Mouse (Mus musculus) CH12.LX (cell line): ENCODE measurements around the gene Cd3e. TPM values are rescaled to one million over a fixed set of nuclear protein-coding genes. Genes with fewer than 3 reads are reported as not detected.
A peak's percentile ranks its signal among the peaks of the same experiment; 100 is the strongest.

Experiments used
- DNase-seq: peaks from one replicate; pipeline ENCODE4 v3.0.0-alpha.2; 2013; ENCODE audit errors: extremely low read depth
- H3K27ac ChIP-seq: 2 replicates; pipeline ENCODE4 v1.5.1; 2012; ENCODE audit warnings: low read depth, mild to moderate bottlenecking, control low read depth, moderate library complexity; ENCODE audit not compliant: insufficient read depth
- H3K27me3 ChIP-seq: replicated peaks from 2 replicates; pipeline ENCODE3; 2012; ENCODE audit warnings: inconsistent platforms
- H3K36me3 ChIP-seq, 2 experiments: replicated peaks in 1 of 2; 2 replicates each; pipeline versions ENCODE3 to v1.6.1; 2012; ENCODE audit warnings: inconsistent platforms in 1 of 2, low read length in 1 of 2, mild to moderate bottlenecking in 1 of 2, mixed read lengths in 1 of 2, moderate library complexity in 1 of 2; ENCODE audit not compliant: control insufficient read depth in 1 of 2, insufficient read depth in 1 of 2
- H3K4me1 ChIP-seq, 2 experiments: 2 replicates each; pipeline ENCODE4 v1.6.1; 2012; ENCODE audit warnings: inconsistent platforms in 1 of 2, moderate library complexity in 1 of 2; ENCODE audit not compliant: insufficient read depth in 2 of 2, control insufficient read depth in 1 of 2
- H3K4me2 ChIP-seq: 2 replicates; pipeline ENCODE4 v1.6.1; 2012; ENCODE audit warnings: low read depth, mild to moderate bottlenecking, control low read depth; ENCODE audit not compliant: poor library complexity, insufficient read depth, severe bottlenecking
- H3K4me3 ChIP-seq, 3 experiments: fragments of 150-350 bp in 1 of 3; sonication (generic) in 1 of 3; replicated peaks in 1 of 3; 2 replicates each; pipeline versions ENCODE3 to v1.5.1; 2011 to 2012; ENCODE audit warnings: low read depth in 2 of 3, low read length in 2 of 3, mild to moderate bottlenecking in 2 of 3, moderate library complexity in 2 of 3, control low read depth in 1 of 3, improper control_type of control experiment in 1 of 3, inconsistent platforms in 1 of 3, mixed read lengths in 1 of 3; ENCODE audit not compliant: poor library complexity in 1 of 3
- H3K79me2 ChIP-seq: replicated peaks from 2 replicates; pipeline ENCODE4 v1.6.1; 2012; ENCODE audit warnings: mild to moderate bottlenecking, moderate library complexity; ENCODE audit not compliant: control insufficient read depth, poor library complexity, insufficient read depth, severe bottlenecking; ENCODE audit errors: extremely low read depth
- H3K9ac ChIP-seq: 2 replicates; pipeline ENCODE4 v1.6.1; 2012; ENCODE audit warnings: low read depth, mild to moderate bottlenecking, control low read depth, moderate library complexity; ENCODE audit not compliant: insufficient read depth
- H3K9me3 ChIP-seq: replicated peaks from 2 replicates; pipeline ENCODE3; 2012; ENCODE audit warnings: low read length, inconsistent platforms, mixed read lengths
- BHLHE40 ChIP-seq: IDR thresholded peaks from 2 replicates; pipeline ENCODE4 v1.6.1; 2011; ENCODE audit warnings: mild to moderate bottlenecking, low read depth, low read length, improper control_type of control experiment
- CHD1 ChIP-seq: IDR thresholded peaks from 2 replicates; pipeline ENCODE4 v1.6.1; 2012; ENCODE audit warnings: low read depth, low read length, improper control_type of control experiment, inconsistent platforms
- CHD2 ChIP-seq: IDR thresholded peaks from 2 replicates; pipeline ENCODE4 v1.6.1; 2011; ENCODE audit warnings: low read length, improper control_type of control experiment
- ELF1 ChIP-seq: IDR thresholded peaks from 2 replicates; pipeline ENCODE4 v1.6.1; 2014; ENCODE audit warnings: low read depth, mild to moderate bottlenecking, inconsistent platforms, low read length, improper control_type of control experiment
- EP300 ChIP-seq: IDR thresholded peaks from 2 replicates; pipeline ENCODE4 v1.6.1; 2011; ENCODE audit warnings: low read length, improper control_type of control experiment
- ETS1 ChIP-seq: conservative IDR thresholded peaks from 2 replicates; pipeline ENCODE4 v1.6.1; 2012; ENCODE audit warnings: low read depth, mild to moderate bottlenecking, inconsistent platforms, low read length, improper control_type of control experiment, moderate library complexity
- HCFC1 ChIP-seq: IDR thresholded peaks from 2 replicates; pipeline ENCODE4 v1.6.1; 2012; ENCODE audit warnings: low read depth, mild to moderate bottlenecking, inconsistent platforms, low read length, improper control_type of control experiment
- IRF4 ChIP-seq: IDR thresholded peaks from 2 replicates; pipeline ENCODE4 v1.6.1; 2014; ENCODE audit warnings: low read depth, mild to moderate bottlenecking, inconsistent platforms, low read length, improper control_type of control experiment
- JUN ChIP-seq: IDR thresholded peaks from 2 replicates; pipeline ENCODE4 v1.6.1; 2011; ENCODE audit warnings: low read depth, mild to moderate bottlenecking, low read length, improper control_type of control experiment, moderate library complexity; ENCODE audit not compliant: insufficient read depth
- JUND ChIP-seq: conservative IDR thresholded peaks from 2 replicates; pipeline ENCODE4 v1.6.1; 2011; ENCODE audit warnings: low read depth, low read length, improper control_type of control experiment
- MAFK ChIP-seq: IDR thresholded peaks from 2 replicates; pipeline ENCODE4 v1.6.1; 2011; ENCODE audit warnings: low read length, improper control_type of control experiment; ENCODE audit not compliant: insufficient replicate concordance
- MAX ChIP-seq: IDR thresholded peaks from 2 replicates; pipeline ENCODE4 v1.6.1; 2011; ENCODE audit warnings: low read length, improper control_type of control experiment
- MAZ ChIP-seq: IDR thresholded peaks from 2 replicates; pipeline ENCODE4 v1.6.1; 2012; ENCODE audit warnings: low read depth, mild to moderate bottlenecking, inconsistent platforms, low read length, improper control_type of control experiment, moderate library complexity
- MEF2A ChIP-seq: IDR thresholded peaks from 2 replicates; pipeline ENCODE4 v1.6.1; 2014; ENCODE audit warnings: low read depth, mild to moderate bottlenecking, inconsistent platforms, low read length, improper control_type of control experiment, borderline replicate concordance
- MXI1 ChIP-seq: IDR thresholded peaks from 2 replicates; pipeline ENCODE4 v1.6.1; 2011; ENCODE audit warnings: mild to moderate bottlenecking, low read depth, low read length, improper control_type of control experiment
- MYC ChIP-seq: IDR thresholded peaks from 2 replicates; pipeline ENCODE4 v1.6.1; 2011; ENCODE audit warnings: low read depth, mild to moderate bottlenecking, improper control_type of control experiment, low read length
- NRF1 ChIP-seq: IDR thresholded peaks from 2 replicates; pipeline ENCODE4 v1.6.1; 2014; ENCODE audit warnings: low read depth, mild to moderate bottlenecking, inconsistent platforms, low read length, improper control_type of control experiment, moderate library complexity
- POLR2A ChIP-seq: IDR thresholded peaks from 2 replicates; pipeline ENCODE4 v1.6.1; 2011; ENCODE audit warnings: low read depth, mild to moderate bottlenecking, improper control_type of control experiment, low read length
- RAD21 ChIP-seq: IDR thresholded peaks from 2 replicates; pipeline ENCODE4 v1.6.1; 2011; ENCODE audit warnings: low read depth, mild to moderate bottlenecking, low read length, improper control_type of control experiment, moderate library complexity
- SIN3A ChIP-seq: IDR thresholded peaks from 2 replicates; pipeline ENCODE4 v1.6.1; 2012; ENCODE audit warnings: low read length, improper control_type of control experiment, inconsistent platforms
- TBP ChIP-seq: conservative IDR thresholded peaks from 2 replicates; pipeline ENCODE4 v1.6.1; 2011; ENCODE audit warnings: low read depth, low read length, improper control_type of control experiment
- TCF12 ChIP-seq: IDR thresholded peaks from 2 replicates; pipeline ENCODE4 v1.6.1; 2014; ENCODE audit warnings: low read depth, mild to moderate bottlenecking, inconsistent platforms, low read length, improper control_type of control experiment
- UBTF ChIP-seq: IDR thresholded peaks from 2 replicates; pipeline ENCODE4 v1.6.1; 2012; ENCODE audit warnings: low read depth, mild to moderate bottlenecking, inconsistent platforms, low read length, improper control_type of control experiment, moderate library complexity
- USF1 ChIP-seq: IDR thresholded peaks from 2 replicates; pipeline ENCODE4 v1.6.1; 2014; ENCODE audit warnings: low read depth, mild to moderate bottlenecking, inconsistent platforms, low read length, improper control_type of control experiment
- USF2 ChIP-seq: conservative IDR thresholded peaks from 2 replicates; pipeline ENCODE4 v1.6.1; 2011; ENCODE audit warnings: low read depth, low read length, improper control_type of control experiment
- ZC3H11A ChIP-seq: IDR thresholded peaks from 2 replicates; pipeline ENCODE4 v1.6.1; 2012; ENCODE audit warnings: low read depth, mild to moderate bottlenecking, inconsistent platforms, low read length, improper control_type of control experiment
- dilution Hi-C: fragments of 300-500 bp; cut with MboI; formaldehyde crosslinking; loops from 2 replicates; pipeline ENCODE4 v1.14.3; 2020; ENCODE audit warnings: low sequenced_read_pairs; ENCODE audit not compliant: extremely low pct_unique_long_range_greater_than_20kb, extremely low pct_ligation_motif_present
- in situ Hi-C: fragments of 300-500 bp; cut with MboI; formaldehyde crosslinking; loops from 3 replicates; pipeline ENCODE4 v1.14.3; 2019; ENCODE audit warnings: low sequenced_read_pairs, low pct_ligation_motif_present, low pct_unique_long_range_greater_than_20kb, mixed read lengths
- polyA plus RNA-seq: library from polyadenylated mRNA; unstranded; fragments of >175 nt; gene quantifications from 2 replicates; pipeline ENCODE4 v1.2.1, GENCODE M21; 2012; ENCODE audit warnings: low read depth; ENCODE audit not compliant: insufficient read length
- total RNA-seq, 2 experiments: library from RNA; depleted of rRNA; stranded (reverse); fragments of 300-350 nt in 1 of 2; fragments of >200 nt in 1 of 2; gene quantifications; 2 replicates each; pipeline ENCODE4 v1.2.3; 2012 to 2014

Cd3e gene
- total and polyA plus RNA-seq, 3 experiments = not detected

- Histone ChIP-seq H3K9me3 (no peaks in the 10 kb centered on the region), H3K27ac (peak overlapping the region; percentile 37; the same call in 1 of the 2 replicates), H3K36me3 (no peaks in the 10 kb centered on the region)
- peak; percentile 59 for DNase-seq
- TF ChIP-seq RAD21 (no peak), NRF1 (peak; percentile 58), MYC (peak; percentile 75; the same call in 1 of the 2 replicates), ELF1 (no peak), MXI1 (peak; percentile 82; the same call in 1 of the 2 replicates), POLR2A (peak; percentile 41; the same call in 1 of the 2 replicates), ETS1 (0 out of 2 replicates have a peak, but pooled peaks have one; percentile 25), MAX (peak; percentile 84), CHD1 (no peak), USF2 (peak; percentile 13; the same call in 1 of the 2 replicates), MEF2A (0 out of 2 replicates have a peak, but pooled peaks have one; percentile 9), UBTF (no peak), USF1 (peak; percentile 34; the same call in 1 of the 2 replicates), JUN (no peak), BHLHE40 (peak; percentile 84)
- TF ChIP-seq, all 38 proteins: peak for 10
- Histone ChIP-seq H3K4me3 (peak overlapping the region in 2 of 3 experiments; percentile 39 to 47), H3K4me1 (peaks cover 35 to 68% of the 10 kb centered on the region in 2 experiments), H3K27me3 (no peaks in the 10 kb centered on the region), H3K79me2 (no peaks in the 10 kb centered on the region), H3K9ac (peak overlapping the region; percentile 75; the same call in 1 of the 2 replicates), H3K4me2 (peak overlapping the region; percentile 94)
- in situ Hi-C loops = no loop called here
- dilution Hi-C loops = no loop called here
Observed at GRCm38 (mm10) chr9:45041131-45041838, 31.9 kb upstream of the Cd3e start.

DNA sequence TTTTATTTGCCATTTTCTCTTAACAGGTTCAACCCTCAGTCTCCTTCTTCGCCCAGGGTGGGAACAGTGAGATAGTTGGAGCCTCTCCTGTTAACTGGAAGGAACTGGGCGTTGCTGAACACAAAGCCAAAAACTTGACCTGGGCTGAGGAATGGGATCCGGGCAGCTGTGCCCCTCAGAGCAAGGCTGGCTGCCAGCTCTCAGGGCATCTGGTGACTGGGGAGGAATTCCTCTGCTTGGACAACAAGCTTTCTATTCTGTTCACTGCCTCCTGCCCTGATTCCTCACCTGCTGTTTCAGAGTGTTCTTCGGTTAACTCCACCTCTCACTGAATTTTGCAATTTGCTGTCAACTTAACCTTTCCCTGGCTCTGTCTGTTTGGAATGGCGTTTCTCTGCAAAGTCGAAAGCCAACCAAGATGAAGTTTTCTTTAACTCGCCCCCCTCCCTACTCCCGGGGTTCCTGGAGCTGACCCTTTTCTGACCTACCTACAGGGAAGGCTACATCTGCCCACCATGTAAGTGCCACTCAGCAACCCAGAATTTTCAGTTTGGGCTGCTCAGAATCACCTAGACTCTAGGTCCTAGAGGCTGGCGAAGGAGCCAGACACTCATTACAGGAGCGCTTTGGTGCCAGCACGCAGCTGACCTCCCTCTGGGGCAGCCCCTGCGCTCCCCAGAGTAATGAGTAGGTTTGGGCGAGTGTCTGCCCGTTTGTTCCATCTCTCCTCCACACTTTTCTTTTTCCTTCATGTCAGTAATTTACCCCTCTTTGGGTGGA lies 30.8 kb upstream of the Cd3e start:
- no peaks in the 10 kb centered on the region for H3K79me2 ChIP-seq
- dilution Hi-C loops (no loop called here), in situ Hi-C loops (no loop called here)
- peak overlapping the region; percentile 94 for H3K4me2 ChIP-seq
- peak overlapping the region; percentile 75 for H3K9ac ChIP-seq
- H3K27me3 ChIP-seq = no peaks in the 10 kb centered on the region
- H3K27ac ChIP-seq = peak overlapping the region; percentile 61; the same call in 1 of the 2 replicates
- peak; percentile 75 for DNase-seq
- no peaks in the 10 kb centered on the region for H3K36me3 ChIP-seq
- peak overlapping the region; percentile 39 to 49 (median 47) for H3K4me3 ChIP-seq
- H3K4me1 ChIP-seq = peaks cover 35 to 75% of the 10 kb centered on the region in 2 experiments
- no peaks in the 10 kb centered on the region for H3K9me3 ChIP-seq
- TF ChIP-seq TBP (0 out of 2 replicates have a peak, but pooled peaks have one; percentile 12), EP300 (peak; percentile 92), IRF4 (peak; percentile 97), UBTF (peak; percentile 30; the same call in 1 of the 2 replicates), USF1 (no peak), MEF2A (peak; percentile 86; the same call in 1 of the 2 replicates), CHD2 (peak; percentile 69), HCFC1 (0 out of 2 replicates have a peak, but pooled peaks have one; percentile 27), JUND (peak; percentile 72), TCF12 (peak; percentile 92), MXI1 (0 out of 2 replicates have a peak, but pooled peaks have one; percentile 51), MAZ (peak; percentile 76), ZC3H11A (no peak), ELF1 (0 out of 2 replicates have a peak, but pooled peaks have one; percentile 22), MAFK (peak; percentile 59; the same call in 1 of the 2 replicates), SIN3A (peak; percentile 67; the same call in 1 of the 2 replicates), MYC (peak; percentile 71; the same call in 1 of the 2 replicates), CHD1 (peak; percentile 87), NRF1 (peak; percentile 40), USF2 (no peak), POLR2A (no peak), RAD21 (no peak; the same call in 1 of the 2 replicates), ETS1 (peak; percentile 80)
